Mouse (Mus musculus): ENCODE measurements around the gene Sorcs2.

DNA sequence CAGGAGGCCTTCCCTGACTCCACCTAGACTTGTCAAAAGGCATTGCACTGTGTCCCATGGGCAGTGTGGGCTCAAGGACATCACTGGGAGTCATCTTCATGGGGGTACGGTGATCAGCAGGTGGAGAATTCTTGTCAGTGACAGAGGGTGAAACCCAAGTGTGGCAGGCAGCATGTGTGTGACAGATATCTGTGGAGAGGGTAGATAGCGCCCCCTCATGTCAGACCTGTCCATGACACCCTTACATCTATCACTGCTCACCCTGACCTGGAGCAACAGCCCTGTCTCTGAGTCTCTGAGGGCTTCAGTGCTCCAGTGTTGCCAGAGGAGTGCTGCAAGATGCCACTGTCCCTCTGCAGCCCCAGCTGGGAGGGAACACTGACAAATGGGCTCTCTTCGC, 343.4 kb downstream of the Sorcs2 start:
- TF ChIP-seq EP300 (optimal IDR thresholded peaks at IDR 0.05) (no peak), CTCF (IDR thresholded peaks at IDR 0.05; ENCODE audit: low read depth) (peak; percentile 50)

Data from stomach, postnatal 0 days (tissue).